In the genomic region with DNA sequence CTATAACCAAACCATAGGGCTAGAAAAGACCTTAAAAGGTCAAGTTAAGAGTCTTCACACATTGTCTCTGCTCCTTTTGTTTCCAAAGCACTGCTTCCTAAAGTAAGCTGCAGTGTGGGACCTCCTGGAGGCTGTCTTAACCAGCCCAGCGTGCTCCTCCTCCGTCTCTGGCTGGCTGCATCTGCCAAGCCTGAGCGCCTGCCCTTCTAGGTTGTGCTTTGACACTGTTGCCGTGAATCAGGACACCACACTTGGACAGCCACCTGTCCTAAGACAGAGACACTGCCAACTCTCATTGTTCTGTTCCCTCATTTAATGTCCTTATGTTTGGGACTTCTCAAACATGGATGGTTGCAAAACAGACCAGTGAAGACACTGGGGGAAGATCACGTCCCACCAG, we compare ENCODE assay signal across 20 mouse cellular contexts. TPM values are rescaled to one million over a fixed set of nuclear protein-coding genes. Genes with fewer than 3 reads are reported as not detected.
DNase-seq lines count a peak whose midpoint lies in the region; ATAC-seq lines count a peak whose summit lies in the region.
"Had no signal": no experiment of that assay in that cellular context is flagged by ENCODE, and none has a peak within 500 bp of the region (broad histone marks: within the 10 kb centered on the region; RNA-seq: fewer than 3 reads in every experiment).

No protein-coding gene starts in this region.

- WGBS in hindbrain, embryonic 16.5 days = 37% methylated on average over 5 of the region's 5 CpGs
- 35% methylated on average over 5 of the region's 5 CpGs for WGBS in hindbrain, embryonic 13.5 days
- WGBS in kidney, embryonic 16.5 days = 42% methylated on average over 5 of the region's 5 CpGs
- 35% methylated on average over 5 of the region's 5 CpGs for WGBS in midbrain, embryonic 11.5 days

- H3K9ac ChIP-seq in hindbrain, embryonic 16.5 days (ENCODE audit: low read depth, low read length) = no peak overlapping the region
- H3K9ac ChIP-seq in hindbrain, embryonic 13.5 days = no peak overlapping the region
- H3K9ac ChIP-seq in kidney, embryonic 16.5 days (replicated peaks; ENCODE audit: low read length) = no peak overlapping the region
- no peak overlapping the region for H3K9ac ChIP-seq in midbrain, embryonic 11.5 days (ENCODE audit: low read length)
- H3K9ac ChIP-seq: forebrain, embryonic 15.5 days; heart, embryonic 13.5 days; liver, embryonic 14.5 days; lung, embryonic 15.5 days had no signal

- H3K4me1 ChIP-seq in hindbrain, embryonic 16.5 days (ENCODE audit: control insufficient read depth, insufficient read depth, low read depth, low read length) = no peaks in the 10 kb centered on the region
- peaks cover 11% of the 10 kb centered on the region; the same call in 1 of the 2 replicates for H3K4me1 ChIP-seq in hindbrain, embryonic 13.5 days (replicated peaks)
- peaks cover 2% of the 10 kb centered on the region for H3K4me1 ChIP-seq in kidney, embryonic 16.5 days (ENCODE audit: insufficient read depth, low read length)
- no peaks in the 10 kb centered on the region for H3K4me1 ChIP-seq in midbrain, embryonic 11.5 days (ENCODE audit: control insufficient read depth, insufficient read depth, low read length)
- H3K4me1 ChIP-seq: lung, embryonic 15.5 days had no signal

- peaks cover 4% of the 10 kb centered on the region for H3K9me3 ChIP-seq in hindbrain, embryonic 16.5 days (ENCODE audit: control insufficient read depth, low read length)
- peaks cover 6% of the 10 kb centered on the region for H3K9me3 ChIP-seq in hindbrain, embryonic 13.5 days
- no peaks in the 10 kb centered on the region for H3K9me3 ChIP-seq in kidney, embryonic 16.5 days (ENCODE audit: low read length)
- peaks cover 2% of the 10 kb centered on the region; the same call in 1 of the 2 replicates for H3K9me3 ChIP-seq in midbrain, embryonic 11.5 days (ENCODE audit: control insufficient read depth, low read length)
- H3K9me3 ChIP-seq: lung, embryonic 15.5 days had no signal

- H3K4me3 ChIP-seq in hindbrain, embryonic 16.5 days (ENCODE audit: low read length) = no peak overlapping the region
- no peak overlapping the region for H3K4me3 ChIP-seq in hindbrain, embryonic 13.5 days
- H3K4me3 ChIP-seq in kidney, embryonic 16.5 days (ENCODE audit: low read length) = no peak overlapping the region
- no peak overlapping the region for H3K4me3 ChIP-seq in midbrain, embryonic 11.5 days (ENCODE audit: low read depth, low read length)
- H3K4me3 ChIP-seq: forebrain, embryonic 15.5 days; heart, embryonic 13.5 days; layer of hippocampus, adult 2 months; lung, embryonic 15.5 days had no signal

- H3K4me2 ChIP-seq in hindbrain, embryonic 16.5 days (ENCODE audit: low read length) = no peak overlapping the region
- H3K4me2 ChIP-seq in hindbrain, embryonic 13.5 days = no peak overlapping the region
- no peak overlapping the region for H3K4me2 ChIP-seq in kidney, embryonic 16.5 days (replicated peaks; ENCODE audit: low read depth, low read length)
- H3K4me2 ChIP-seq in midbrain, embryonic 11.5 days = no peak overlapping the region
- H3K4me2 ChIP-seq: forebrain, embryonic 15.5 days; heart, embryonic 13.5 days; lung, embryonic 15.5 days had no signal

- 0 out of 2 replicates have a peak, but pooled peaks have one; percentile 50 for ATAC-seq in hindbrain, embryonic 16.5 days
- no peak for ATAC-seq in hindbrain, embryonic 13.5 days (ENCODE audit: low FRiP score)
- peak; percentile 92 for ATAC-seq in kidney, embryonic 16.5 days (ENCODE audit: low FRiP score, low TSS enrichment)
- no peak for ATAC-seq in midbrain, embryonic 11.5 days (ENCODE audit: low FRiP score)
- ATAC-seq: forebrain, embryonic 15.5 days had no signal

- H3K27ac ChIP-seq in hindbrain, embryonic 16.5 days (ENCODE audit: low read depth, low read length) = no peak overlapping the region
- no peak overlapping the region for H3K27ac ChIP-seq in hindbrain, embryonic 13.5 days
- H3K27ac ChIP-seq in kidney, embryonic 16.5 days (ENCODE audit: low read length) = peak overlapping the region; percentile 61; the same call in 1 of the 2 replicates
- H3K27ac ChIP-seq in midbrain, embryonic 11.5 days (ENCODE audit: low read depth, low read length) = no peak overlapping the region
- H3K27ac ChIP-seq: forebrain, embryonic 15.5 days; layer of hippocampus, adult 2 months; liver, embryonic 14.5 days; lung, embryonic 15.5 days had no signal

- 0 out of 2 replicates have a peak, but pooled peaks cover 4% of the 10 kb centered on the region for H3K36me3 ChIP-seq in hindbrain, embryonic 16.5 days (ENCODE audit: control insufficient read depth, insufficient read depth, low read length)
- peaks cover 26% of the 10 kb centered on the region for H3K36me3 ChIP-seq in hindbrain, embryonic 13.5 days
- H3K36me3 ChIP-seq in kidney, embryonic 16.5 days (ENCODE audit: insufficient read depth, low read length) = peaks cover 8% of the 10 kb centered on the region
- no peaks in the 10 kb centered on the region for H3K36me3 ChIP-seq in midbrain, embryonic 11.5 days (ENCODE audit: control insufficient read depth, insufficient read depth, low read length)

- no peaks in the 10 kb centered on the region for H3K27me3 ChIP-seq in hindbrain, embryonic 16.5 days (replicated peaks; ENCODE audit: control insufficient read depth, insufficient read depth, low read length)
- no peaks in the 10 kb centered on the region for H3K27me3 ChIP-seq in hindbrain, embryonic 13.5 days
- H3K27me3 ChIP-seq in kidney, embryonic 16.5 days (ENCODE audit: insufficient read depth, low read length) = no peaks in the 10 kb centered on the region
- H3K27me3 ChIP-seq in midbrain, embryonic 11.5 days (ENCODE audit: control insufficient read depth, insufficient read depth, low read length) = no peaks in the 10 kb centered on the region
- H3K27me3 ChIP-seq: forebrain, embryonic 15.5 days; heart, embryonic 13.5 days; lung, embryonic 15.5 days had no signal

- DNase-seq in cerebellum, adult 9-11 months = peak; percentile 8
- DNase-seq in cerebellum, postnatal 10 days = no peak
- peak; percentile 10 for DNase-seq in ZHBTc4 (ENCODE audit: low read depth, low spot score)
- DNase-seq in midbrain, embryonic 11.5 days (ENCODE audit: low spot score, missing footprints) = no peak
- DNase-seq in ovary, postnatal 36 days (ENCODE audit: low spot score) = no peak
- DNase-seq: adrenal gland, adult 2 months; B cell, adult 2 months; embryo, embryonic 11 days; heart, postnatal 4 days; layer of hippocampus, postnatal 36 days; lung, postnatal 4 days; thymus, postnatal 25 days had no signal

RNA-seq across cellular contexts. Expression of gene Atp1b1, which starts 51.6 kb away (rescaled TPM):
- 383 and 485 TPM in 2 replicates for polyA plus RNA-seq in hindbrain, embryonic 16.5 days (2015; fragmentation: Nextera tagmentation; extraction: Ambion mirVana)
- 129 and 131 TPM in 2 replicates for polyA plus RNA-seq in hindbrain, embryonic 13.5 days (2015; fragmentation: Nextera tagmentation; extraction: Ambion mirVana)
- polyA plus RNA-seq in kidney, embryonic 16.5 days (2015; fragmentation: Nextera tagmentation; extraction: Ambion mirVana) = 232 and 240 TPM in 2 replicates
- 35.5 and 36.7 TPM in 2 replicates for polyA plus RNA-seq in midbrain, embryonic 11.5 days (2014; fragmentation: Nextera tagmentation; extraction: Ambion mirVana)

Comparison
In these comparisons a context has a peak if more than half of its experiments do, and no peak if none do; other contexts are left out.
1. DNase-seq: peak in cerebellum, adult 9-11 months (single experiment) and ZHBTc4 (single experiment); none in cerebellum, postnatal 10 days (0 of 2), midbrain, embryonic 11.5 days (single experiment) and ovary, postnatal 36 days (single experiment).
2. ATAC-seq: peak in hindbrain, embryonic 16.5 days (single experiment) and kidney, embryonic 16.5 days (single experiment); none in hindbrain, embryonic 13.5 days (single experiment) and midbrain, embryonic 11.5 days (single experiment).